ENCODE assay signal across 7 mouse cellular contexts in the genomic region with DNA sequence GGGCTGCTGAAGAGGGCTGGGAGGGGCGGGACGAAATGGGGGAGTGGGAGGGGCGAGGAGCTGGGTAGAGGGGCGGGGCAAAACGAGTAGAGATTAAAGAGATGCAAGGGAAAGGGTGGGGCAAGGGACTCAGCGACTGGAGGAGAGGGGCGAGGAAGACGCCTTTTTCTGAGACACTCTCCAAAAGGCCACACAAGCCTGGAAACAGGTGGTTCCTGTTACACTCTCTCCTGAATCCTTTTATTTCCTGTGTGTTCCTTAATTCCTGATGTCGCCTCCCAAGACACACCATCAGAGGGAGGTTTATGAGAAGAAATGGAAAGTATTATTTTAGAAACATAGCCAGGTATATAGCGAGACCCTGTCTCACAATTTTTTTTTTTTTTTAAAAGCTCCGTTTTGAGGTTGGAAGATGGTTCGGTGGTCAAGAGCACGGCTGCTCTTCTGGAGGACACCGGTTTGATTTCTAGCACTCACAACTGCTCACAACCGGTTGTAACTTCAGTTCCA. TPM values are rescaled to one million over a fixed set of nuclear protein-coding genes. Genes with fewer than 3 reads are reported as not detected.
DNase-seq lines count a peak whose midpoint lies in the region; ATAC-seq and TF ChIP-seq lines count a peak whose summit lies in the region.

No protein-coding gene starts in this region.

- no peaks in the 10 kb centered on the region for H3K9me3 ChIP-seq in lung, embryonic 16.5 days (ENCODE audit: control insufficient read depth, low read length)
- no peaks in the 10 kb centered on the region for H3K9me3 ChIP-seq in forebrain, embryonic 11.5 days (ENCODE audit: control insufficient read depth, low read length)
- no peaks in the 10 kb centered on the region for H3K9me3 ChIP-seq in limb, embryonic 14.5 days (ENCODE audit: control insufficient read depth, low read length)

- peaks cover 10% of the 10 kb centered on the region for H3K4me1 ChIP-seq in lung, embryonic 16.5 days (replicated peaks; ENCODE audit: control insufficient read depth, insufficient read depth, low read length)
- H3K4me1 ChIP-seq in forebrain, embryonic 11.5 days (replicated peaks; ENCODE audit: control insufficient read depth, insufficient read depth, low read length): peaks cover 6% of the 10 kb centered on the region
- H3K4me1 ChIP-seq in limb, embryonic 14.5 days (ENCODE audit: control insufficient read depth, insufficient read depth, low read length): peaks cover 13% of the 10 kb centered on the region
- peaks cover 6% of the 10 kb centered on the region for H3K4me1 ChIP-seq in small intestine, adult 2 months (ENCODE audit: control insufficient read depth, insufficient read depth, insufficient read length, low read length)

- H3K4me3 ChIP-seq in lung, embryonic 16.5 days (ENCODE audit: low read length): peak overlapping the region; percentile 91
- H3K4me3 ChIP-seq in forebrain, embryonic 11.5 days (ENCODE audit: low read depth, low read length): peak overlapping the region; percentile 86
- peak overlapping the region; percentile 74 for H3K4me3 ChIP-seq in limb, embryonic 14.5 days (replicated peaks; ENCODE audit: low read length)
- H3K4me3 ChIP-seq in small intestine, adult 2 months (ENCODE audit: low read depth, low read length): peak overlapping the region; percentile 80

- WGBS in lung, embryonic 16.5 days: 6% methylated on average over 15 of the region's 15 CpGs
- WGBS in forebrain, embryonic 11.5 days: 7% methylated on average over 15 of the region's 15 CpGs
- 6% methylated on average over 15 of the region's 15 CpGs for WGBS in limb, embryonic 14.5 days
- 7% methylated on average over 14 of the region's 15 CpGs for WGBS in small intestine, adult 2 months

- peaks cover 4% of the 10 kb centered on the region; the same call in 1 of the 2 replicates for H3K36me3 ChIP-seq in lung, embryonic 16.5 days (ENCODE audit: control insufficient read depth, insufficient read depth, low read length)
- no peaks in the 10 kb centered on the region; the same call in 1 of the 2 replicates for H3K36me3 ChIP-seq in forebrain, embryonic 11.5 days (ENCODE audit: control insufficient read depth, insufficient read depth, low read length)
- H3K36me3 ChIP-seq in limb, embryonic 14.5 days (ENCODE audit: control insufficient read depth, insufficient read depth, low read length): peaks cover 7% of the 10 kb centered on the region; the same call in 1 of the 2 replicates
- no peaks in the 10 kb centered on the region for H3K36me3 ChIP-seq in small intestine, adult 2 months (ENCODE audit: control insufficient read depth, insufficient read depth, low read length)

- no peak for ATAC-seq in lung, embryonic 16.5 days (ENCODE audit: low read depth)
- ATAC-seq in forebrain, embryonic 11.5 days (replicated peaks; ENCODE audit: low FRiP score): no peak
- ATAC-seq in limb, embryonic 14.5 days (ENCODE audit: low FRiP score, low read depth): no peak; the same call in 1 of the 2 replicates

- peak overlapping the region; percentile 57 for H3K4me2 ChIP-seq in lung, embryonic 16.5 days (ENCODE audit: low read depth, low read length)
- peak overlapping the region; percentile 53 for H3K4me2 ChIP-seq in forebrain, embryonic 11.5 days (ENCODE audit: low read depth, low read length, severe bottlenecking)
- peak overlapping the region; percentile 74 for H3K4me2 ChIP-seq in limb, embryonic 14.5 days (replicated peaks; ENCODE audit: low read depth, low read length, severe bottlenecking)

- no peak for TF ChIP-seq POLR2A in limb, embryonic 14.5 days (IDR thresholded peaks at IDR 0.05; ENCODE audit: borderline replicate concordance, extremely low read depth, insufficient read depth, insufficient read length)
- TF ChIP-seq POLR2A in small intestine, adult 2 months (IDR thresholded peaks at IDR 0.05; ENCODE audit: low read depth, low read length): no peak

- no peak for DNase-seq in lung, postnatal 10 days
- no peak for DNase-seq in forebrain, embryonic 11.5 days (ENCODE audit: low spot score)
- no peak for DNase-seq in limb, embryonic 14.5 days (ENCODE audit: low spot score)
- no peak for DNase-seq in ovary, postnatal 10 days (ENCODE audit: low spot score)
- no peak for DNase-seq in layer of hippocampus, postnatal 10 days (ENCODE audit: low spot score in 2 of 2)

- peak overlapping the region; percentile 42; the same call in 1 of the 2 replicates for H3K9ac ChIP-seq in lung, embryonic 16.5 days (ENCODE audit: low read length)
- H3K9ac ChIP-seq in forebrain, embryonic 11.5 days (ENCODE audit: low read length): peak overlapping the region; percentile 20; the same call in 1 of the 2 replicates
- H3K9ac ChIP-seq in limb, embryonic 14.5 days (ENCODE audit: low read depth, low read length, severe bottlenecking): peak overlapping the region; percentile 31; the same call in 1 of the 2 replicates

- H3K27ac ChIP-seq in lung, embryonic 16.5 days (ENCODE audit: low read length): no peak overlapping the region
- H3K27ac ChIP-seq in forebrain, embryonic 11.5 days (ENCODE audit: low read depth, low read length): no peak overlapping the region
- H3K27ac ChIP-seq in limb, embryonic 14.5 days (replicated peaks; ENCODE audit: low read depth, low read length): no peak overlapping the region
- no peak overlapping the region for H3K27ac ChIP-seq in small intestine, adult 2 months (ENCODE audit: insufficient read depth, low read depth, low read length)

- H3K27me3 ChIP-seq in lung, embryonic 16.5 days (ENCODE audit: control insufficient read depth, insufficient read depth, low read depth, low read length): no peaks in the 10 kb centered on the region
- H3K27me3 ChIP-seq in forebrain, embryonic 11.5 days (ENCODE audit: control insufficient read depth, insufficient read depth, low read length): no peaks in the 10 kb centered on the region
- no peaks in the 10 kb centered on the region for H3K27me3 ChIP-seq in limb, embryonic 14.5 days (ENCODE audit: control insufficient read depth, insufficient read depth, low read length)
- no peaks in the 10 kb centered on the region for H3K27me3 ChIP-seq in small intestine, adult 2 months (ENCODE audit: control insufficient read depth, insufficient read depth, low read length)

- TF ChIP-seq CTCF in small intestine, adult 2 months (IDR thresholded peaks at IDR 0.05; ENCODE audit: extremely low read depth, insufficient read length, insufficient replicate concordance, low read depth, low read length): no peak

RNA-seq across cellular contexts. Expression of gene Cars, which starts 0.4 kb away (rescaled TPM):
- 56.6 and 59.1 TPM in 2 replicates for polyA plus RNA-seq in lung, embryonic 16.5 days (2015; fragmentation: Nextera tagmentation; extraction: Ambion mirVana)
- polyA plus RNA-seq in forebrain, embryonic 11.5 days (2014; fragmentation: Nextera tagmentation; extraction: Ambion mirVana): 72.6 and 83.1 TPM in 2 replicates
- polyA plus RNA-seq in limb, embryonic 14.5 days (2012; rRNA removed): 35.9 and 48.0 TPM in 2 replicates
- polyA plus RNA-seq in limb, embryonic 14.5 days (2014; fragmentation: Nextera tagmentation; extraction: Ambion mirVana): 48.9 and 55.8 TPM in 2 replicates
- polyA plus RNA-seq in small intestine, adult 2 months (2012; rRNA removed): 9.5 and 13.6 TPM in 2 replicates
- total RNA-seq in layer of hippocampus, postnatal 10 days (2021): 10 to 100 TPM; 63.9 to 72.2 TPM

RNA-seq across cellular contexts. Expression of gene Tnfrsf26, which starts 28.2 kb away (rescaled TPM):
- polyA plus RNA-seq in lung, embryonic 16.5 days (2015; fragmentation: Nextera tagmentation; extraction: Ambion mirVana): 0.45 and 0.48 TPM in 2 replicates
- 0.17 and 0.48 TPM in 2 replicates for polyA plus RNA-seq in forebrain, embryonic 11.5 days (2014; fragmentation: Nextera tagmentation; extraction: Ambion mirVana)
- polyA plus RNA-seq in limb, embryonic 14.5 days (2012; rRNA removed): 0.35 and 0.51 TPM in 2 replicates
- 0.54 and 0.61 TPM in 2 replicates for polyA plus RNA-seq in limb, embryonic 14.5 days (2014; fragmentation: Nextera tagmentation; extraction: Ambion mirVana)
- polyA plus RNA-seq in small intestine, adult 2 months (2012; rRNA removed): 0.09 and 0.27 TPM in 2 replicates
- total RNA-seq in layer of hippocampus, postnatal 10 days (2021): under 1 TPM; 0.18 to 0.25 TPM

RNA-seq across cellular contexts. Expression of gene Tnfrsf22, which starts 49.2 kb away (rescaled TPM):
- 5.8 and 6.3 TPM in 2 replicates for polyA plus RNA-seq in lung, embryonic 16.5 days (2015; fragmentation: Nextera tagmentation; extraction: Ambion mirVana)
- polyA plus RNA-seq in forebrain, embryonic 11.5 days (2014; fragmentation: Nextera tagmentation; extraction: Ambion mirVana): 8.1 and 9.8 TPM in 2 replicates
- polyA plus RNA-seq in limb, embryonic 14.5 days (2012; rRNA removed): 20.5 and 24.4 TPM in 2 replicates
- 10.7 and 13.0 TPM in 2 replicates for polyA plus RNA-seq in limb, embryonic 14.5 days (2014; fragmentation: Nextera tagmentation; extraction: Ambion mirVana)
- polyA plus RNA-seq in small intestine, adult 2 months (2012; rRNA removed): 0.99 and 1.4 TPM in 2 replicates
- 1 to 10 TPM; 4.2 to 5.1 TPM for total RNA-seq in layer of hippocampus, postnatal 10 days (2021)

RNA-seq across cellular contexts. Expression of gene Nap1l4, which starts 51.4 kb away (rescaled TPM):
- 225 and 227 TPM in 2 replicates for polyA plus RNA-seq in lung, embryonic 16.5 days (2015; fragmentation: Nextera tagmentation; extraction: Ambion mirVana)
- 214 and 239 TPM in 2 replicates for polyA plus RNA-seq in forebrain, embryonic 11.5 days (2014; fragmentation: Nextera tagmentation; extraction: Ambion mirVana)
- 146 and 192 TPM in 2 replicates for polyA plus RNA-seq in limb, embryonic 14.5 days (2012; rRNA removed)
- polyA plus RNA-seq in limb, embryonic 14.5 days (2014; fragmentation: Nextera tagmentation; extraction: Ambion mirVana): 116 and 121 TPM in 2 replicates
- 18.8 and 35.8 TPM in 2 replicates for polyA plus RNA-seq in small intestine, adult 2 months (2012; rRNA removed)
- 100 to 1,000 TPM; 133 to 144 TPM for total RNA-seq in layer of hippocampus, postnatal 10 days (2021)
